Mouse (Mus musculus): ENCODE data around the gene Pmf1. TPM values are rescaled to one million over a fixed set of nuclear protein-coding genes. Genes with fewer than 3 reads are reported as not detected.

The Pmf1 gene
- polyA plus RNA-seq, 1 experiment, result 88.6 TPM

DNA sequence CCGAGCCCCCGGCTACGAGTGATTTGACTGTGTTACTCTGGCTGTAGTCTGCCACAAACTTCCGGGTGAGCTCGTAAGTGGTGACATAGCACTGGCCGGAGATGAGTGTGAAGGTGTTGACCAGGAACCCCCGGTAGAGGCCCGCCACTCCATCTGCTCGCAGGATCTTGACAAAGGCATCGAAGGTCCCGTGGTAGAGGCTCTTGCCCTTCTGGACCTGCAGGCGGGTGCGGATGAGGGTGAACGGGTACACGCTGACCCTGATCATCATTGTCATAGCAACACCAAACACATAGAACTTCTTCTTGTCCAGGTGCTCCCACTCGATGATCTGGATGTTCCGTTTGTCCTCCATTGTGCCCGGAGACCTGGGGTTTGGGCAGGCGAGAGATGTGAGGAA, 10.6 kb upstream of the Pmf1 start:
- Histone ChIP-seq H3K9me3 (replicated peaks; ENCODE audit: control insufficient read depth, insufficient read depth, low read length, poor library complexity, severe bottlenecking) (no peaks in the 10 kb centered on the region), H3K4me1 (ENCODE audit: control insufficient read depth, insufficient read depth, low read length) (no peaks in the 10 kb centered on the region), H3K4me3 (ENCODE audit: low read depth, low read length) (no peak overlapping the region), H3K27ac (ENCODE audit: insufficient read depth, low read length) (no peak overlapping the region), H3K36me3 (ENCODE audit: control insufficient read depth, insufficient read depth, low read length, poor library complexity, severe bottlenecking) (no peaks in the 10 kb centered on the region), H3K9ac (ENCODE audit: low read depth, poor library complexity, severe bottlenecking) (no peak overlapping the region), H3K27me3 (ENCODE audit: control insufficient read depth, insufficient read depth, low read length, poor library complexity, severe bottlenecking) (no peaks in the 10 kb centered on the region)
- TF ChIP-seq EP300 (IDR thresholded peaks at IDR 0.05; ENCODE audit: insufficient read depth, low read depth, low read length), result no peak

DNA sequence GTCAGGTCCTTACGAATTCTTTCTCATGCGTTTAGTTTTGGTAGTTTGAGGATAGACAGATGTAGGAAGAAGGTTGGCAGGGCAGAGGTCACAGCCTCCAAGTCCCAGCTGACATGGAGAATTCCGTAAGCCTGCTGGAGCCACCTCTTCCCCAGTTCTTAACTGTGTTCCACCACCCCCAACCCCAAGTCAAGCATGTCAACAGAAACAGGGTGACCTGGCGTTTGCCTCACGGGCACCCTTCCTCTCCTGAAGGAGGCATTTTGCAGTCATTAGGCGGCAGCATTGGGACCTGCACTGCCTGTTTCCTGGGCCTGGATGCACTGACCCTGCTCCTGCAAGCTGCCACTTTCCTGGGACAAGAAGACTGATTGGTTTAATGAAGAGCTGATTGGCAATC, 7.9 kb upstream of the Pmf1 start:
- no peak overlapping the region for H3K4me3 ChIP-seq (ENCODE audit: low read depth, low read length)
- H3K36me3 ChIP-seq (ENCODE audit: control insufficient read depth, insufficient read depth, low read length, poor library complexity, severe bottlenecking), result no peaks in the 10 kb centered on the region
- H3K27ac ChIP-seq (ENCODE audit: insufficient read depth, low read length), result no peak overlapping the region
- H3K27me3 ChIP-seq (ENCODE audit: control insufficient read depth, insufficient read depth, low read length, poor library complexity, severe bottlenecking), result no peaks in the 10 kb centered on the region
- H3K9ac ChIP-seq (ENCODE audit: low read depth, poor library complexity, severe bottlenecking), result no peak overlapping the region
- TF ChIP-seq CTCF (IDR thresholded peaks at IDR 0.05; ENCODE audit: low read depth, low read length), result no peak
- no peak for TF ChIP-seq EP300 (IDR thresholded peaks at IDR 0.05; ENCODE audit: insufficient read depth, low read depth, low read length)
- TF ChIP-seq POLR2A (IDR thresholded peaks at IDR 0.05; ENCODE audit: insufficient read depth, low read length), result no peak
- no peaks in the 10 kb centered on the region for H3K9me3 ChIP-seq (replicated peaks; ENCODE audit: control insufficient read depth, insufficient read depth, low read length, poor library complexity, severe bottlenecking)
- no peaks in the 10 kb centered on the region for H3K4me1 ChIP-seq (ENCODE audit: control insufficient read depth, insufficient read depth, low read length)

DNA sequence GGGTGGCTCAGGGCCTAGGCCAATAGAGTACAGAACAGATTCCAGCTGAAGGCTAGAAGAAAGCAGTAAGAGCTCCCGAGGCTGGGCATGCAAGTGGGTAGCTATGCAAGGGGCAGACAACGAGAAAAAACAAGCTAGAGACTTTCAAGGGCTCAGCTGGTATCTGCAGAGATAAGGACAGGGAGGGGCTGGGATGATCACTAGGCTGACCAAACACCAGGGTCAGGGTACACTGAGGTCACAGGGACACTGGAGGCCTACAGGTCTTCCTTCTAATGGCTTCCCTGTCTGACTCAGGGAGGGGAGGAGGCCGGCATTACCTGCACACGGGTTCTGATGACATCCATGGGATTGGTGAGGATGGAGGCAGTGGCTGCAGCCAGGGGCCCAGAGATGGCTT, 5.5 kb upstream of the Pmf1 start:
- no peaks in the 10 kb centered on the region for H3K9me3 ChIP-seq (replicated peaks; ENCODE audit: control insufficient read depth, insufficient read depth, low read length, poor library complexity, severe bottlenecking)
- no peak for TF ChIP-seq POLR2A (IDR thresholded peaks at IDR 0.05; ENCODE audit: insufficient read depth, low read length)
- no peak for TF ChIP-seq EP300 (IDR thresholded peaks at IDR 0.05; ENCODE audit: insufficient read depth, low read depth, low read length)
- TF ChIP-seq CTCF (IDR thresholded peaks at IDR 0.05; ENCODE audit: low read depth, low read length), result no peak
- no peak overlapping the region for H3K9ac ChIP-seq (ENCODE audit: low read depth, poor library complexity, severe bottlenecking)
- H3K36me3 ChIP-seq (ENCODE audit: control insufficient read depth, insufficient read depth, low read length, poor library complexity, severe bottlenecking), result no peaks in the 10 kb centered on the region
- H3K27ac ChIP-seq (ENCODE audit: insufficient read depth, low read length), result no peak overlapping the region
- H3K4me1 ChIP-seq (ENCODE audit: control insufficient read depth, insufficient read depth, low read length), result peaks cover 2% of the 10 kb centered on the region
- no peak overlapping the region for H3K4me3 ChIP-seq (ENCODE audit: low read depth, low read length)
- H3K27me3 ChIP-seq (ENCODE audit: control insufficient read depth, insufficient read depth, low read length, poor library complexity, severe bottlenecking), result no peaks in the 10 kb centered on the region

DNA sequence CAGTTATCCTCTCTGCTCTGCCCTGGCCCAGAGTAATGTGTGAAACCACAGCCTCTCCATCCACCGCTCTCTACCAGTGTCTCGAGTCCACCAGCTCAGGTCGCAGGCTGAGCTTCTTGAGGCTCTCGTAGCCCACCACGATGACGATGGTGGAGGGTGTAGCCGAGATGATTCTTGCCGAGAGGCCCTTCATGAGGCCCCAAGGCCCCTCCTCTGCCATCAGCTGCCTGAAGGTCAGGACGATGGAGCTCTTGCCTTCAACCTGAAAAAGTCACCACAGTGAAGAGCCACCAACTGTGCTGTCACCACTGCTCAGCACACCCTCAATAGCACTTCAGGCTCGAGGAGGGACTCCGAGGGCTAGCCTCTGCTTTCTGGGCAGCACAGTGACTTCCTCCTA, 2.5 kb upstream of the Pmf1 start:
- Histone ChIP-seq H3K9ac (ENCODE audit: low read depth, poor library complexity, severe bottlenecking) (no peak overlapping the region), H3K27me3 (ENCODE audit: control insufficient read depth, insufficient read depth, low read length, poor library complexity, severe bottlenecking) (no peaks in the 10 kb centered on the region), H3K36me3 (ENCODE audit: control insufficient read depth, insufficient read depth, low read length, poor library complexity, severe bottlenecking) (no peaks in the 10 kb centered on the region), H3K27ac (ENCODE audit: insufficient read depth, low read length) (no peak overlapping the region), H3K4me1 (ENCODE audit: control insufficient read depth, insufficient read depth, low read length) (peaks cover 3% of the 10 kb centered on the region), H3K4me3 (ENCODE audit: low read depth, low read length) (no peak overlapping the region), H3K9me3 (replicated peaks; ENCODE audit: control insufficient read depth, insufficient read depth, low read length, poor library complexity, severe bottlenecking) (no peaks in the 10 kb centered on the region)
- no peak for TF ChIP-seq EP300 (IDR thresholded peaks at IDR 0.05; ENCODE audit: insufficient read depth, low read depth, low read length)
- no peak for TF ChIP-seq CTCF (IDR thresholded peaks at IDR 0.05; ENCODE audit: low read depth, low read length)
- TF ChIP-seq POLR2A (IDR thresholded peaks at IDR 0.05; ENCODE audit: insufficient read depth, low read length), result no peak

DNA sequence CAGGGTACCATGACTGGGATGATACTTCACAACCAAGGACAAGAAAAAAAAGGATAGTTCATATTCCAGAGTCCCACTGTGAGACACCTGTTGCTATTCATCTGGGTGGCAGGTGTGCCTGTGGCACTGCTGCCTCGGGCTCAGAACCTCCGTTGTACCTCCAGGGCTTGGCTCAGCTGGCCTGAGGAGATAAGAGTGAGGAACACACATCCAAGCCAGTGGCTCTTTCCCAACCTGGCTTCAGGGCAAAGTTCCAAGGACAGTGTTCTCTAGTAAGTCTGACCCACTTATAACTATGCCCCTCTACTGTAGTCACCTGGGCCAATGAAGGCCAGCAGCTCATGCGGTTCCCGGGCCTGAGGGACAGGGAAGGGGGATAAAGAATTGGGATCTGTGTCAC, 1.6 kb upstream of the Pmf1 start:
- H3K36me3 ChIP-seq (ENCODE audit: control insufficient read depth, insufficient read depth, low read length, poor library complexity, severe bottlenecking), result no peaks in the 10 kb centered on the region
- TF ChIP-seq EP300 (IDR thresholded peaks at IDR 0.05; ENCODE audit: insufficient read depth, low read depth, low read length) (no peak), POLR2A (IDR thresholded peaks at IDR 0.05; ENCODE audit: insufficient read depth, low read length) (no peak), CTCF (IDR thresholded peaks at IDR 0.05; ENCODE audit: low read depth, low read length) (no peak)
- no peak overlapping the region for H3K27ac ChIP-seq (ENCODE audit: insufficient read depth, low read length)

DNA sequence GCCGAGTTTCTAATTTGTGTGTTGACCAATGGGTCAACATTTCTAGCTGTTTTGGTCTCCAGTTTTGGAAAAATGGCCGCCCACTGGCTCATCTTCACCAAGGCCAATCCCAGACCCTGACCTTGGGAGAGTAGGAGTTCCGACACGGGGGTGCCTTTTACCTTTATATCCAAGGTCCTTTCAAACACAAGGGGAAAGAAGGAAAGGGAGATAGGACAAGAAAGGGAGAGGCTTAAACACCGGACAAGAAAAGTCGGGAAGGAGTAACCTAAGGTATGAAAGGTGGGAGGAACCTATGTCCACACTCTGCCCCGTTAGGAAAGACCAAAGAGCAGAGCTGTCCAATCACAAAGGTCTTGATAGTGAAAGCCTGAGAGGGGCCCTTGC, 507 bp upstream of the Pmf1 start:
- H3K9ac ChIP-seq (ENCODE audit: low read depth, poor library complexity, severe bottlenecking), result peak overlapping the region; percentile 70
- TF ChIP-seq POLR2A (IDR thresholded peaks at IDR 0.05; ENCODE audit: insufficient read depth, low read length), result no peak
- TF ChIP-seq CTCF (IDR thresholded peaks at IDR 0.05; ENCODE audit: low read depth, low read length), result no peak
- TF ChIP-seq EP300 (IDR thresholded peaks at IDR 0.05; ENCODE audit: insufficient read depth, low read depth, low read length), result no peak
- peak overlapping the region; percentile 79 for H3K27ac ChIP-seq (ENCODE audit: insufficient read depth, low read length)
- H3K27me3 ChIP-seq (ENCODE audit: control insufficient read depth, insufficient read depth, low read length, poor library complexity, severe bottlenecking), result no peaks in the 10 kb centered on the region
- H3K4me1 ChIP-seq (ENCODE audit: control insufficient read depth, insufficient read depth, low read length), result peaks cover 3% of the 10 kb centered on the region
- peak overlapping the region; percentile 67 for H3K4me3 ChIP-seq (ENCODE audit: low read depth, low read length)
- H3K36me3 ChIP-seq (ENCODE audit: control insufficient read depth, insufficient read depth, low read length, poor library complexity, severe bottlenecking), result no peaks in the 10 kb centered on the region
- no peaks in the 10 kb centered on the region for H3K9me3 ChIP-seq (replicated peaks; ENCODE audit: control insufficient read depth, insufficient read depth, low read length, poor library complexity, severe bottlenecking)

More for the DNA sequence above, 1.6 kb upstream of the Pmf1 start:
- H3K4me1 ChIP-seq (ENCODE audit: control insufficient read depth, insufficient read depth, low read length), result peaks cover 3% of the 10 kb centered on the region
- no peak overlapping the region for H3K4me3 ChIP-seq (ENCODE audit: low read depth, low read length)
- H3K9me3 ChIP-seq (replicated peaks; ENCODE audit: control insufficient read depth, insufficient read depth, low read length, poor library complexity, severe bottlenecking), result no peaks in the 10 kb centered on the region
- H3K27me3 ChIP-seq (ENCODE audit: control insufficient read depth, insufficient read depth, low read length, poor library complexity, severe bottlenecking), result no peaks in the 10 kb centered on the region
- no peak overlapping the region for H3K9ac ChIP-seq (ENCODE audit: low read depth, poor library complexity, severe bottlenecking)

Data from ES-Bruce4 (cell line).